Mouse (Mus musculus) erythroblast, embryonic 14.5 days (primary cell): Measurements from ENCODE around the gene Immp1l.

ENCODE experiments used
- GATA1 ChIP-seq: IDR thresholded peaks from 2 replicates; pipeline ENCODE4 v1.6.1; 2012; ENCODE audit warnings: low read length, inconsistent platforms, mixed read lengths
- TAL1 ChIP-seq: IDR thresholded peaks from 3 replicates; pipeline ENCODE4 v1.6.1; 2012; ENCODE audit warnings: low read length, inconsistent platforms, mixed read lengths

- TF ChIP-seq TAL1 (no peak), GATA1 (no peak)
These were observed 9.4 kb downstream of the Immp1l start for GRCm38 (mm10) chr2:105913655-105914366.
